Mouse (Mus musculus) cerebellum, postnatal 25 days (tissue): ENCODE measurements around the gene Snrpd3.
A peak's percentile ranks its signal among the peaks of the same experiment; 100 is the strongest.
"Not testable (repeated sequence)": the region's sequence is repeated elsewhere in the genome, so short reads cannot be mapped to it uniquely, and the experiment has no call there.

Experiments
- DNase-seq, 2 experiments: peaks; one replicate each; pipeline ENCODE4 v3.0.0; 2021; ENCODE audit warnings: mixed read lengths in 2 of 2

Gene Snrpd3

DNA sequence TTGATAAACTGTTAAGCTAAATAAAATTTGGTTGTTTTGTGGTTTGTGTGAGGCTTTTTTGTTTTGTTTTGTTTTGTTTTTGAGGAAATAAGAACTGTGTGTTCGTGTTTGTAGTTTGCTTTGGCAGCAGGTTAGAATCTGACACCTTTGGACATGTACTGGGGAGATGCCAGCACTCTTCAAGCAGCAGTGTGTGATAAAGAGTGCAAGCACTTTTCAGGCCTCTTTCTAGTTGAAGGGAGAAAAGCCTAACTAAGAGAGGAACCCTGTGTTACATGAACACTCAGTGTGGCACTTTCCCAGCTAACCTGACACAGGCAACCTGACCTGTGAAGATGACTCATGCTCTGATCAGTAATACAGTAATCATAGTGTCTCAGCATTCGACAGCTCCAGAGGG is 18.1 kb downstream of the Snrpd3 start:
- DNase-seq, result no peak

DNA sequence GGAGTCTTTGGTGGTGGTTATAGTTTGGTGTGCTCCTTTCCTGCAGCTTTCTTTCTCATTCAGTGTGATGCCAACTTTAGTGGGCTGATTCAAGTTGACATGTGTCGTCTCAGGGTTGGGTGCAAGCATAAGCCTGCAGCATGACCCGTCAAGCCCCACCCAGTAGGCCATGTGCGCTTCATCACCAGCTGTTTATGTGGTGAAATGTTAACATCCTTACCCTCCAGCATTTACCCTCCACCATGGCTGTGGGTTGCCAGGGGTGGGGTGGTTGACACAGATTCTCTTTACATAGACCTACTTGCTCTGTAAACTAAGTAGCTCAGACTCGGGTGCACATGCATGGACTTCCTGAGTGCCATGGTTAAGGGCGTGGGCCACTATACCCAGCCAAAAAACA is 18.8 kb downstream of the Snrpd3 start:
- no peak for DNase-seq

GRCm38 (mm10) chr10:75547901-75548300 is 30.6 kb downstream of the Snrpd3 start:
- DNase-seq, result no peak

GRCm38 (mm10) chr10:75548486-75548885 is 31.1 kb downstream of the Snrpd3 start:
- no peak for DNase-seq

DNA sequence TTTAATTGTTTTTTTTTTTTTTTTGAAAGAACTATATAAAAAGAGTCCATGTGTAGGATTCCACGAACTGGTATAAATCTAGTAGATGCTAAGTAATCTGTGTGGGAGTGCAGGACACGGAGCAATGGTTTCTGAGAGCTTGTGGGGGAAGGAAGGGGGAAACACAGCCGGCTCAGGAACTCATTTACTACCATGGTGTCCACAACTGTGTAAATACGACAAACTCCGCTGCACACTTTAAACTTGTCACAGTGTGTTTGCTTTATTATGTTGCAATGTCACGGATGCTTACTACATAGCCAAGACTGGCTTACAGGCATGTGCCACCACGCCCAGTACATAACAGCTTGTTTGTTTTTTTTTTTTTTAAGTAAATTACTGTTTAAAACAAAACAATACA is 32.5 kb downstream of the Snrpd3 start:
- no peak for DNase-seq

- DNase-seq, result no peak
Measured at GRCm38 (mm10) chr10:75551175-75551574, 33.8 kb downstream of the Snrpd3 start.

GRCm38 (mm10) chr10:75552106-75552505 is 34.8 kb downstream of the Snrpd3 start:
- no peak for DNase-seq

GRCm38 (mm10) chr10:75552701-75553450 is 35.5 kb downstream of the Snrpd3 start:
- DNase-seq, result no peak

DNA sequence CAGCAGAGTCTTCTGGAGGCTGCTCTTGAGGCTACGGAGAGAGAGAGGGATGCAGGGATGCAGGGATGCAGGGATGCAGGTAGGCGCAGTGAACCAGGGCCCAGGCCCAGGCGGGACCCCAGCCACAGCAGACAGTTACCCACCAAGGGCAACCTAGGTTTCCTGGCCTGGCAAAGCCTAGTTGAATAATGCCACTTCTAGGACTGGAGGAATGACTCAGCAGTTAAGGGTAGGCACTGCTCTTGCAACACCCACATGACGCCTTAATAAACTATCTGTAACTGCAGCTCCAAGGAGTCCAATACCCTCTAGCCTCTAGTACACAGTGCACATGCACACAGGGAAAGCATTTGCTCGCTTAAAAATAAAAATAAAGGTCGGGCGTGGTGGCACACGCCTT is 36.7 kb downstream of the Snrpd3 start:
- DNase-seq, result no peak

- no peak for DNase-seq
Measured at GRCm38 (mm10) chr10:75555557-75555956, 38.2 kb downstream of the Snrpd3 start.

DNA sequence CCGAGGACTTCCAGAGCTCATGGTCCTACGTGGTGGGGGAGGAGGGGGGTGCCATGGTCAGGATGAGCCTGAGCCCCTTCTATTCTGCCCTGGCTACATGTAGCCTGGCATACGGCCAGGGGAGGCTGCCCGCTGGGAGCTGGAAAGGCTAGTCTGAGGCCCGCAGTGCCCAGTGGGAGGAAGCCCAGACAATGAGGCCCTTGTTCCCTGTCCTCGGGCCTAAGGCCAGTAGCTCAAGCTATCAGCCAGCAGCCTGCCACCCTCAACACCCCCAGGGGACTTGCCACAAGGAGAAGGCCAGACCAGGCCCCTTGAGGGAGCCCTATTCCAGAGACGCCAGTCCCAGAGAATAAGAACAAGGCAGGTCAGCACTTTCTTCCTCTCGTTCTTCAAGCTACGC is 38.7 kb downstream of the Snrpd3 start:
- peak; percentile 51 to 71 for DNase-seq

GRCm38 (mm10) chr10:75558515-75558914 is 41.2 kb downstream of the Snrpd3 start:
- peak; percentile 80 to 86 for DNase-seq

DNA sequence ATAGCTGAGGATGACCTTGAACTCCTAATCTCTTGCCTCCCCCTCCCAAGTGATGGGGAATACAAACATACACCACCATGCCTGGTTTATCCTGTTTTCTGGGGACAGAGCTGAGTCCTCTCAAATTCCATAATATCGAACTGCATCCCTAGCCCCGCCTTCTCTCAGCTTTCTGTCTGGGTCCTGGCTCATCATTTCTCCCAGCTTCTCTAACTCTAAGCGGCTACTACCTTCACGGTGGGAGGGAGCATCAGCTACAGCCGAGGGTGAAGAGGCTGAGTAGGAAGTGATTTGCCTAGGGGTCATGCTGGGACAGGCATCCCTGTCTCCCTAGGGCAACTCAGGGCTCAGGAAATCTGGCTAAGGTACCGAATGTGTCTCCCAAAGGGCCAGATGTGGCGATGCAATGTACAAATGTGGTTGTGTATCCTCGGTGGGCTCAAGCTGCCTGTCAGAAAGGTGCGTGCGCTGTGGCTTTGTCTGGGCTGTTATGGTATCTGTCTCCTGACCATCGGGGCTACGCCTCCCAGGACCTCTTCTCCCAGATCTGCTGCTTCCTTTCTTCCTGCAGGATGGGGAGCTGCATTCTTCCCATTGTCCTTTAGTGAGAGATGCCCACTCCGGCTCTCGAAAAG is 41.8 kb downstream of the Snrpd3 start:
- DNase-seq, result no peak

GRCm38 (mm10) chr10:75559676-75560548 is 42.6 kb downstream of the Snrpd3 start, which contains the start of gene Lrrc75b:
TSS of gene Lrrc75b (minus strand) at chr10:75560330.
- DNase-seq, result peak; percentile 87 to 89

GRCm38 (mm10) chr10:75560549-75560899 is 43.2 kb downstream of the Snrpd3 start:
- DNase-seq, result no peak

GRCm38 (mm10) chr10:75561071-75561654 is 43.8 kb downstream of the Snrpd3 start, which contains the start of gene Ggt1:
TSS of gene Ggt1 (plus strand) at chr10:75561604.
- peak; percentile 54 to 55 for DNase-seq

DNA sequence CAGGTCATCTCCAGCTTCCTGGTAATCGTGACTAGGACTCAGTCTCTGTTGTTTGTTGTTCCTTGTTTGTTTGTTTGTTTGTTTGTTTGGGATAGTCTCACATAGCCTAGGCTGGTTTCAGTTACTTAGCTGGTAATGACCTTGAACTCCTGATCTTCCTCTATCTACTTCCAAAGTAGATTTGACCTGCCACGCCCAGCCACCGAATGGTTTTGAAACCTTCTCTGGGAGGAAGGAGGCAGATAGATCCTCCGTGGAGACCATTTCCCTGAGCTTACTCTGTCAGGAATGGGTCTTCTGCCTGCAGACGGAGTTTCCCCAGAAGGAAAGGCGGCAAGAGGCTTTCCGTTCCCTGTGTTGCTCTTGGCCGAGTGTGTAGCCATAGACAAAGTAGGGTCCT is 45.2 kb downstream of the Snrpd3 start:
- no peak for DNase-seq

DNA sequence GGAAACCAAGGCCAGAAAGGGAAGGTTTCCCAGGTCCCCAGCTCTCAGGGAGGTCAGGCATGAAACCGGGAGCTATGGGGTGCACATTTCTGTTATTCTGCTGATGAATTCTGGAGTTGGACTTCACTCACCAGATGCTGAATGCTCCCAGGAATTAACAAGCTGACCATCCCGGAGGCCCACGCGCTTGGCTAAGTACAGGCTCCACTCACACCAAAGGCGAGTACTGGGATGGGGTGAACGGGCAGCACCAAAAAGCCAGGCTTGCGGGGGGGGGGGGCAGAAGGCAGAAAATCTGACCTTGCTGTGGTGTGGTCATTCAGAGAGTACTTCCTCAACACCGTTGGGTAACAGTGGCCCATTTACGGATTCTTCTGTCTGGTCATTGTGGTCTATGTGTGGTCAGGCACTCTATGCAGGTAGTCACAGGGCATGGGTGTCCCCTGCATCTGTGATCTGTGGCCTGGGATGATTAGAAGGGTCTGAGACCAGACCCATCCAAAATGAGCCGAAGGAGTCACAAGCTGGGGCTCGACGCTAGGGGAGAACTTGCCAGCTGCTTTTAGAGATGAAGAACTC is 47.4 kb downstream of the Snrpd3 start:
- DNase-seq, result no peak

GRCm38 (mm10) chr10:75565436-75565835 is 48.1 kb downstream of the Snrpd3 start:
- no peak for DNase-seq

DNA sequence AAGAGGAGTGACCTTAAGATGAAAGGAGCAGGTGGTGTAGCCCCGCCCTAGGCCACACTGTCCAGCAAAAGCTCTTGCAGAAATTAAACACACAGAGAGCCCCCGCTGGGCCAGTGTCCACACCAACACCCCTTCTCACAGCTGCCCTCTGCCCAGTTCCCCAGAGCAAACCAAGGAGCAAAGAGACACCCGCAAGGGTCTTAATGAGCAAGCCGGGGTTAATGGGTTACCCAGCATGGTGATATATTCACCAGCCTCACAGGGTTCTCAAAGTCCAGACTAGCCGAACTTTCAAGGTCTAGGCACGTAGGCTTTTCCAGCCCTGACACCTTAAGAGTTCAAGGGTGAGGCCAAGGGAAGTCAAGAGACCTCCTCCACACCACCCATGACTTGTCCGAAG is 48.6 kb downstream of the Snrpd3 start:
- no peak for DNase-seq

GRCm38 (mm10) chr10:75566321-75566720 is 49.0 kb downstream of the Snrpd3 start:
- DNase-seq, result no peak

GRCm38 (mm10) chr10:75566765-75567164 is 49.4 kb downstream of the Snrpd3 start:
- not testable (repeated sequence) for DNase-seq

DNA sequence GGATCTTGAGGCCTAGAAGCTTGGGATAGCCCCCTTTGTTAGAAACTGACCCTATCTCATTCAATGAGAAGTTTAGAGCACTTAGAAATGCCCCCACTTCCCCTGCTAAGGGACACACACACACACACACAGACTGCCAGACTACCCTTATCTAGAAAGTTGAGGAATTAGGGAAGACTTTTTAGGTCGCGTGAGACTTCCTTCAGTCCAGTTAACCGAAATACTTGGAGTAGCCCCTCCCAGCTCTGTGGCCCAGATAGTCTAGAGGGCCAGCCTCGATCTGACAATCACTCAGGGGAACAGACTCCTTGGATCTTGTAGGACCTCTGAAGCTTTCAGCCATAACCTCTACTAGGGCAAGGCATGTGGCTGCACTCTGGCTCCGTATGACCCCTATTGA is 50.7 kb downstream of the Snrpd3 start:
- no peak for DNase-seq
